Mouse (Mus musculus): ENCODE data around the gene Oas1f. TPM values are rescaled to one million over a fixed set of nuclear protein-coding genes. Genes with fewer than 3 reads are reported as not detected.
"Not testable (repeated sequence)": the region's sequence is repeated elsewhere in the genome, so short reads cannot be mapped to it uniquely, and the experiment has no call there.

The Oas1f gene
- total and polyA plus RNA-seq, 2 experiments from 2014 or later: not detected

DNA sequence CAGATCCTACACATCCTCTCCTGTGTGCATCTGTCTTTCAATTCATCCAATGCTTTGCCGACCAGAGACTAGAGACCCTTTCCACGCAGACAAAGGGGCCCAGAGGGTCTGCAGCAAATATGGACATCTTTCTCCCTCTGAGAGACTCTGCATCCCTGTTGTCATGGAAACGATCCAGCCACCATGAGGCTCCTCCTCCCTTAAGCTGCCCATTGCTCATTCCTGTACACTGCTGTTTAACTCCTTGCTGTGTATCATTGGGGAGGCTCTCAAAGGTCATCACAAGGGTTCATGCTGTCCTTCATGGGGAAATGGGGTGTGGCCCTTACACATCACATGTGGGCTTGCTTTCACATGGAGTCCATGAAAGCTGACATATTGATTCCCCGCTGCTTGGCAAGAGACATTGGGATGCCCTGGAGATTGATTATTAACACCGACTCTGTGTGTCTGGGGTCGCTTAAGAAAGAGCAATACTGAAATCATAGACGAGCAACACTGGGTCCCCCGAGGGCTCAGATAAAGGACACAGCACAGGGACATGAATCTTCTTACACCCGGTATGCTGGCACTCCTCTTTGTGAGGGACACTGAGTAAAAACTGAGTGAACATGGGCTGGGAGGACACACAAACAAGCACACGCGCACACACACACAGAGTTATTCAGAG, 48.2 kb downstream of the Oas1f start:
- 72% methylated on average over 11 of the region's 11 CpGs for WGBS
- H3K36me3 ChIP-seq (ENCODE audit: insufficient read depth, low read length): no peaks in the 10 kb centered on the region
- no peak for TF ChIP-seq CTCF (IDR thresholded peaks at IDR 0.05; ENCODE audit: low read depth)
- no peak overlapping the region for H3K4me3 ChIP-seq (ENCODE audit: low read length)
- no peaks in the 10 kb centered on the region for H3K27me3 ChIP-seq (ENCODE audit: insufficient read depth, low read length)
- ATAC-seq (no peak), DNase-seq (ENCODE audit: low spot score) (no peak)
- no peak overlapping the region for H3K4me2 ChIP-seq (ENCODE audit: low read depth, low read length)
- H3K27ac ChIP-seq: no peak overlapping the region
- H3K4me1 ChIP-seq (ENCODE audit: insufficient read depth, low read length): no peaks in the 10 kb centered on the region
- no peaks in the 10 kb centered on the region for H3K9me3 ChIP-seq (ENCODE audit: low read length)
- H3K9ac ChIP-seq (replicated peaks; ENCODE audit: low read length): no peak overlapping the region

DNA sequence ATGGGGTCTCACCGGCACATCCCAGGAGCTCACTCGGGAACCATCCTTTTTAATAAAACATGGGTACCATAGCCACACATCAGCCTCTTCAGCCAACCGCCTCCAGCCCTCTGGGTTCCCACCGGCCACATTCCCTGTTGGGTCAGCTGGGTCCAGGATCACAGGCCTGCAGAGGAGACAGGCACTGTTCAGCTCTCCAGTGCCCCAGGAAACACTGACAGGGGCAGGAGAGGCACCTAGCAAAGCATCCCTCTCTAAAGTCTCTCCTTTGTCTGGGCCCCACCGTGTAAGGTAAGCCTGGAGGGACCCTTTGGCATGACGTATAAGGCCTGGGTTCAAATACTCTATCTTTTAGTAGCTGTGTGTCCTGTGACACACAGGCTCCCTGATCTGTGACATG, 51.1 kb downstream of the Oas1f start:
- no peaks in the 10 kb centered on the region for H3K9me3 ChIP-seq (ENCODE audit: low read length)
- H3K27ac ChIP-seq: no peak overlapping the region
- no peak overlapping the region for H3K9ac ChIP-seq (replicated peaks; ENCODE audit: low read length)
- WGBS: 84% methylated on average over 6 of the region's 6 CpGs
- no peak overlapping the region for H3K4me2 ChIP-seq (ENCODE audit: low read depth, low read length)
- no peaks in the 10 kb centered on the region for H3K36me3 ChIP-seq (ENCODE audit: insufficient read depth, low read length)
- H3K27me3 ChIP-seq (ENCODE audit: insufficient read depth, low read length): no peaks in the 10 kb centered on the region
- ATAC-seq (no peak), DNase-seq (ENCODE audit: low spot score) (no peak)
- no peaks in the 10 kb centered on the region for H3K4me1 ChIP-seq (ENCODE audit: insufficient read depth, low read length)
- TF ChIP-seq CTCF (IDR thresholded peaks at IDR 0.05; ENCODE audit: low read depth): no peak
- no peak overlapping the region for H3K4me3 ChIP-seq (ENCODE audit: low read length)

DNA sequence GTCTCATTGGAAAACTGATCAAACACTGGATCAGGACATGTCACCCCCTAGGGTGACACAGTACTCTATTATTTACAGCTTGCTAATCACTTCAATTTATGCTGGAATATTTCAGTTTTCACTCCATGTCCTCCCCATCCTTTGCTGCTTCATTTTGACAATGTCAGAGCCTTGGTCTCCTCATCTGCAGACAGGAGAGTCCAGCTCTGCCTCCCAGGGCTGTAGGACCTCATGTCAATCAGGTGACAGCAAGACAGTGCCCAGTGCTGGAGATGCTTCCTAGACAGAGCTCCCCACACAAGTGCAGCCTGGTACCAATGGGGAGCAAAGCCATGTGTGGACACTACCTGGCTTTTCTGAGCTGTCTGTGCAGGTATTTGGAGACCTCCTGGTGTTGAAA, 51.6 kb downstream of the Oas1f start:
- Histone ChIP-seq H3K27ac (no peak overlapping the region), H3K4me3 (ENCODE audit: low read length) (no peak overlapping the region), H3K9ac (replicated peaks; ENCODE audit: low read length) (no peak overlapping the region), H3K36me3 (ENCODE audit: insufficient read depth, low read length) (no peaks in the 10 kb centered on the region), H3K9me3 (ENCODE audit: low read length) (no peaks in the 10 kb centered on the region), H3K27me3 (ENCODE audit: insufficient read depth, low read length) (no peaks in the 10 kb centered on the region), H3K4me1 (ENCODE audit: insufficient read depth, low read length) (no peaks in the 10 kb centered on the region), H3K4me2 (ENCODE audit: low read depth, low read length) (no peak overlapping the region)
- no peak for ATAC-seq
- no peak for DNase-seq (ENCODE audit: low spot score)
- TF ChIP-seq CTCF (IDR thresholded peaks at IDR 0.05; ENCODE audit: low read depth): no peak

DNA sequence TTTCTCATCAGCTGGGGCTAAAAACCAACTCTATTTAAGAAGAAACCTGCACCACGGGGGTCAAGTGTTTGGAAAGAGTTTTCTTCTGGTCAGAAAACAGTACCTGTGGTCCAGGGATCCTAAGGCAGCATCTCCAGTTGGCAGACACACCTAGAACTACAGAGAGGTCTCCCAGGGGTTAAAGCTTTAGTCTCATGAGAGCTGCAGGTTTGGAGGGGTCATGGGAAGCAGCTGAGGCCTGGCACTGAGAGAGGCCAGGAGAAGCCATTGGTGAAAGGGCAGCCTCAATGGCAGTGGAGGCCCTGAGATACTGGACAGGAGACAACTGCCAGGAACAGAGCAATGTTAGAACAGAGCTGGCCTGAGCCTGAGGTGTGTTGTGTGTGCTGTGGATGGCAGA, 53.5 kb downstream of the Oas1f start:
- WGBS: 63% methylated on average over 1 of the region's 1 CpGs
- Histone ChIP-seq H3K9me3 (ENCODE audit: low read length) (no peaks in the 10 kb centered on the region), H3K4me1 (ENCODE audit: insufficient read depth, low read length) (no peaks in the 10 kb centered on the region), H3K9ac (replicated peaks; ENCODE audit: low read length) (no peak overlapping the region), H3K36me3 (ENCODE audit: insufficient read depth, low read length) (no peaks in the 10 kb centered on the region), H3K4me2 (ENCODE audit: low read depth, low read length) (no peak overlapping the region), H3K4me3 (ENCODE audit: low read length) (no peak overlapping the region), H3K27me3 (ENCODE audit: insufficient read depth, low read length) (no peaks in the 10 kb centered on the region), H3K27ac (no peak overlapping the region)
- DNase-seq (ENCODE audit: low spot score) (no peak), ATAC-seq (no peak)
- TF ChIP-seq CTCF (IDR thresholded peaks at IDR 0.05; ENCODE audit: low read depth): no peak

DNA sequence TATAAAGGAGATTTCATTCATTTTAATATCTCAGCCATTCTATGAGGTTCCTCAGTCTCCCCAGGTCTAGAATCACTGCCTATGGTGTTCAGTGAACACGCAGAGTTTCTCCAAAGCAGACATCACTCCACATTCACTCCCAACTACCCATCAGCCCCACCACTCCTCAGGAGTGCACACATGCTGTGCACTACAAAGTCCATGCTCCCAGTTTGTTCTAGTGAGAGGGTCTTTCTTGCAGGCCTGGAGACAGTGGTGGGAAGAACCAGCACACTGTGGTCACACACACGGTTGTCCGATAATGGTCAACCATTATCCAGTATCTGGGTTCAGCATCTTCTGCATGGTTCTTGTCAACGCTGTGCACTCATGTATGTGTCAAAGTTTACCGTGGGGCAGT, 54.9 kb downstream of the Oas1f start:
- ATAC-seq: no peak
- H3K4me3 ChIP-seq (ENCODE audit: low read length): no peak overlapping the region
- H3K9me3 ChIP-seq (ENCODE audit: low read length): no peaks in the 10 kb centered on the region
- TF ChIP-seq CTCF (IDR thresholded peaks at IDR 0.05; ENCODE audit: low read depth): no peak
- H3K27me3 ChIP-seq (ENCODE audit: insufficient read depth, low read length): no peaks in the 10 kb centered on the region
- no peak overlapping the region for H3K27ac ChIP-seq
- WGBS: 96% methylated on average over 5 of the region's 5 CpGs
- H3K4me2 ChIP-seq (ENCODE audit: low read depth, low read length): no peak overlapping the region
- no peaks in the 10 kb centered on the region for H3K4me1 ChIP-seq (ENCODE audit: insufficient read depth, low read length)
- H3K9ac ChIP-seq (replicated peaks; ENCODE audit: low read length): no peak overlapping the region
- no peak for DNase-seq (ENCODE audit: low spot score)
- H3K36me3 ChIP-seq (ENCODE audit: insufficient read depth, low read length): no peaks in the 10 kb centered on the region

DNA sequence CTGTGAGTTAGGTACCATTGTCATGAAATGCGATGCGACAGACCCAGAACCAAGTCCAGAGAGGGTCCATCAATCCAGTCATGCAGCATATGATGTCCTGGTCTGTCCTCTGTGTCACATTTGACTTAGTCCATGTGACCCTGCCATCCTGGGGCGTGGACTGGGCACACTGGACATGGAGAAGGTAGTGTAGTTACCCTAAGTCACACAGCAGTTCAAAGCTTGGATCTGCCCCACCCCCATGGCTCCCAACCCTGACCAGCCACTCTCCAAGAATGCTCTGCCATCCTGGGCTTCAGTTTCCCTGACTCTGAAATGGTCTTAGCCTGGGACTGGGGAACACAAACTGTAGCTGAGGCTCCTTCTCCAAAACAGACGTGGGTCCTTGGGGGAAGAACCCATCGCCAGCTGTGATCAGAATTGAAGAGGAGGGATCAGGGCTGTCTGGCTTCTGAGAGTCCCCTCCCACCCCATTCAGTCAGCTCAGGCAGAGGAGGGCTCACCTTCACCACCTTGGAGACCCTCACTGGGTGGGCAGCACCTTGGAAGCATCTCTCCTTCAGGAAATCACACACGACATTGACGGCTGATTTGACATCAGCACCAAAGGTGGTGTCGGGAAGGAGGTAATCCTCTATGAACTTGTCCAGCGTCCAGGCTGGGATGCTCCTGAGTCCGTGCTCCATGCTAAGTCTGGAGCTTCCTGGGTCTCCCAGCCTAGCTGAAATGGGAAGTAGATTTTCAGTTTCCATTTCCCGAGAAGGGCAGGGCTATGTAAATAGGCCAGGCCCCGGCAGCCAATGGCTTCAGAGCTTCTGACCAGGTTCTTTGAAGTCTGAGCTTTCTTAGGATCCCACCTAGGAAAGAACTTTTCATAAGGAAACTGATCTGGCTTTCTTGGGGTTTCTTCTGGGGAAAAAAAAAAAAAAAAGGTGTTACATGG, 59.9 kb downstream of the Oas1f start, which contains the start of gene Oas1a:
Gene Oas1a, minus strand, starts transcription at position 731 of the 943 bp plus-strand sequence.
- not testable (repeated sequence) for H3K4me3 ChIP-seq (ENCODE audit: low read length); H3K36me3 ChIP-seq (ENCODE audit: insufficient read depth, low read length); H3K9ac ChIP-seq (replicated peaks; ENCODE audit: low read length); H3K4me2 ChIP-seq (ENCODE audit: low read depth, low read length); H3K27me3 ChIP-seq (ENCODE audit: insufficient read depth, low read length); H3K4me1 ChIP-seq (ENCODE audit: insufficient read depth, low read length); H3K27ac ChIP-seq; ATAC-seq; DNase-seq (ENCODE audit: low spot score); H3K9me3 ChIP-seq (ENCODE audit: low read length)
- WGBS: 36% methylated on average over 9 of the region's 12 CpGs

Small RNA genes lying within 50 kb of the gene (microRNA-seq; reads per million reads assigned to microRNA genes)
- gene Gm22907: 0 reads per million in 2 experiments

Other genes with a start within 250 kb of the Oas1f start
- 38.0 and 38.6 TPM in 2 replicates for gene Rita1, start 234.8 kb upstream of the Oas1f start, total RNA-seq (2014; rRNA removed)
- gene Rita1, start 234.8 kb upstream of the Oas1f start, polyA plus RNA-seq (2015; fragmentation: Nextera tagmentation; extraction: Ambion mirVana): 30.1 and 30.4 TPM in 2 replicates
- gene Ddx54, start 234.6 kb upstream of the Oas1f start, total RNA-seq (2014; rRNA removed): 37.3 and 40.1 TPM in 2 replicates
- 30.8 and 31.9 TPM in 2 replicates for gene Ddx54, start 234.6 kb upstream of the Oas1f start, polyA plus RNA-seq (2015; fragmentation: Nextera tagmentation; extraction: Ambion mirVana)
- 0.21 and 0.79 TPM in 2 replicates for gene Cfap73, start 213.1 kb upstream of the Oas1f start, total RNA-seq (2014; rRNA removed)
- gene Cfap73, start 213.1 kb upstream of the Oas1f start, polyA plus RNA-seq (2015; fragmentation: Nextera tagmentation; extraction: Ambion mirVana): 0.26 and 0.86 TPM in 2 replicates
- gene Rasal1, start 198.6 kb upstream of the Oas1f start, total RNA-seq (2014; rRNA removed): 3.9 and 8.2 TPM in 2 replicates
- gene Rasal1, start 198.6 kb upstream of the Oas1f start, polyA plus RNA-seq (2015; fragmentation: Nextera tagmentation; extraction: Ambion mirVana): 3.2 and 4.7 TPM in 2 replicates
- 230 and 246 TPM in 2 replicates for gene Dtx1, start 135.4 kb upstream of the Oas1f start, total RNA-seq (2014; rRNA removed)
- gene Dtx1, start 135.4 kb upstream of the Oas1f start, polyA plus RNA-seq (2015; fragmentation: Nextera tagmentation; extraction: Ambion mirVana): 51.4 and 52.9 TPM in 2 replicates
- gene Oas2, start 97.5 kb upstream of the Oas1f start, total RNA-seq (2014; rRNA removed): 0.43 and 1.3 TPM in 2 replicates
- 0.24 and 0.45 TPM in 2 replicates for gene Oas2, start 97.5 kb upstream of the Oas1f start, polyA plus RNA-seq (2015; fragmentation: Nextera tagmentation; extraction: Ambion mirVana)
- 0.31 and 0.50 TPM in 2 replicates for gene Oas3, start 69.7 kb upstream of the Oas1f start, total RNA-seq (2014; rRNA removed)
- gene Oas3, start 69.7 kb upstream of the Oas1f start, polyA plus RNA-seq (2015; fragmentation: Nextera tagmentation; extraction: Ambion mirVana): 0.43 and 0.58 TPM in 2 replicates
- 0.26 TPM in 1 of 2 replicates, not detected in the other for gene Oas1e, start 51.8 kb upstream of the Oas1f start, total RNA-seq (2014; rRNA removed)
- gene Oas1e, start 51.8 kb upstream of the Oas1f start, polyA plus RNA-seq (2015; fragmentation: Nextera tagmentation; extraction: Ambion mirVana): 0.42 and 0.90 TPM in 2 replicates
- gene Oas1c, start 34.9 kb upstream of the Oas1f start, total RNA-seq (2014; rRNA removed): 0.58 and 1.2 TPM in 2 replicates
- 0.61 and 0.64 TPM in 2 replicates for gene Oas1c, start 34.9 kb upstream of the Oas1f start, polyA plus RNA-seq (2015; fragmentation: Nextera tagmentation; extraction: Ambion mirVana)
- gene Oas1h, start 14.1 kb downstream of the Oas1f start, total RNA-seq (2014; rRNA removed): not detected in 2 replicates
- gene Oas1h, start 14.1 kb downstream of the Oas1f start, polyA plus RNA-seq (2015; fragmentation: Nextera tagmentation; extraction: Ambion mirVana): not detected in 2 replicates
- gene Oas1g, start 40.2 kb downstream of the Oas1f start, total RNA-seq (2014; rRNA removed): 1.4 TPM in 1 of 2 replicates, not detected in the other
- 0.26 and 0.44 TPM in 2 replicates for gene Oas1g, start 40.2 kb downstream of the Oas1f start, polyA plus RNA-seq (2015; fragmentation: Nextera tagmentation; extraction: Ambion mirVana)
- 0.79 and 1.4 TPM in 2 replicates for gene Oas1a, start 60.2 kb downstream of the Oas1f start, total RNA-seq (2014; rRNA removed)
- 1.3 and 1.8 TPM in 2 replicates for gene Oas1a, start 60.2 kb downstream of the Oas1f start, polyA plus RNA-seq (2015; fragmentation: Nextera tagmentation; extraction: Ambion mirVana)
- 0.16 and 0.50 TPM in 2 replicates for gene Oas1d, start 67.2 kb downstream of the Oas1f start, total RNA-seq (2014; rRNA removed)
- 0.25 and 0.29 TPM in 2 replicates for gene Oas1d, start 67.2 kb downstream of the Oas1f start, polyA plus RNA-seq (2015; fragmentation: Nextera tagmentation; extraction: Ambion mirVana)
- 44.3 and 50.7 TPM in 2 replicates for gene Rph3a, start 162.7 kb downstream of the Oas1f start, total RNA-seq (2014; rRNA removed)
- gene Rph3a, start 162.7 kb downstream of the Oas1f start, polyA plus RNA-seq (2015; fragmentation: Nextera tagmentation; extraction: Ambion mirVana): 35.2 and 39.4 TPM in 2 replicates